Mouse (Mus musculus) myocyte (in vitro differentiated cells): ENCODE results near the gene Gpc6. TPM values are rescaled to one million over a fixed set of nuclear protein-coding genes. Genes with fewer than 3 reads are reported as not detected.

Experiments
- H3K27me3 ChIP-seq: one replicate; pipeline ENCODE4 v1.6.1; 2011; ENCODE audit not compliant: control insufficient read depth, insufficient read depth, insufficient read length
- H3K36me3 ChIP-seq: one replicate; pipeline ENCODE4 v1.6.1; 2011; ENCODE audit not compliant: control insufficient read depth, insufficient read depth
- H3K4me2 ChIP-seq: one replicate; pipeline ENCODE4 v1.6.1; 2011; ENCODE audit warnings: low read depth, control low read depth
- H3K4me3 ChIP-seq: one replicate; pipeline ENCODE4 v1.5.1; 2011; ENCODE audit warnings: mild to moderate bottlenecking, control low read depth, moderate library complexity
- H3K79me2 ChIP-seq: one replicate; pipeline ENCODE4 v1.6.1; 2011; ENCODE audit not compliant: control insufficient read depth, insufficient read depth
- H3ac ChIP-seq: one replicate; pipeline ENCODE4 v1.6.1; 2011; ENCODE audit not compliant: control insufficient read depth, insufficient read length
- CEBPB ChIP-seq: IDR thresholded peaks from 2 replicates; pipeline ENCODE4 v1.6.1; 2011; ENCODE audit warnings: mild to moderate bottlenecking, moderate library complexity; ENCODE audit not compliant: poor library complexity, insufficient read depth, severe bottlenecking
- E2F4 ChIP-seq: IDR thresholded peaks from one replicate; pipeline ENCODE4 v1.6.1; 2011; ENCODE audit warnings: mild to moderate bottlenecking, control low read depth, moderate library complexity; ENCODE audit not compliant: insufficient read depth
- MAX ChIP-seq: IDR thresholded peaks from one replicate; pipeline ENCODE4 v1.6.1; 2011; ENCODE audit warnings: low read depth, mild to moderate bottlenecking, control low read depth
- MYOD1 ChIP-seq, 3 experiments: IDR thresholded peaks; one replicate each; pipeline ENCODE4 v1.6.1; 2011; ENCODE audit warnings: control low read depth in 2 of 3, low read depth in 2 of 3, mild to moderate bottlenecking in 2 of 3, moderate library complexity in 1 of 3; ENCODE audit not compliant: insufficient read length in 2 of 3, control insufficient read depth in 1 of 3
- MYOG ChIP-seq, 3 experiments: IDR thresholded peaks; one replicate each; pipeline ENCODE4 v1.6.1; 2011; ENCODE audit warnings: control low read depth in 2 of 3, low read depth in 2 of 3, mild to moderate bottlenecking in 2 of 3; ENCODE audit not compliant: insufficient read length in 2 of 3, control insufficient read depth in 1 of 3, insufficient read depth in 1 of 3
- POLR2A ChIP-seq: IDR thresholded peaks from one replicate; pipeline ENCODE4 v1.6.1; 2011; ENCODE audit warnings: low read depth, mild to moderate bottlenecking, control low read depth, moderate library complexity; ENCODE audit not compliant: insufficient read length
- POLR2AphosphoS2 ChIP-seq: IDR thresholded peaks from one replicate; pipeline ENCODE4 v1.6.1; 2011; ENCODE audit warnings: low read depth, control low read depth; ENCODE audit not compliant: insufficient read length
- REST ChIP-seq: IDR thresholded peaks from one replicate; pipeline ENCODE4 v1.6.1; 2011; ENCODE audit warnings: mild to moderate bottlenecking, control low read depth, moderate library complexity; ENCODE audit not compliant: insufficient read depth, insufficient read length
- SRF ChIP-seq: IDR thresholded peaks from one replicate; pipeline ENCODE4 v1.6.1; 2011; ENCODE audit warnings: low read depth; ENCODE audit not compliant: control insufficient read depth, insufficient read length
- TCF12 ChIP-seq: IDR thresholded peaks from one replicate; pipeline ENCODE4 v1.6.1; 2011; ENCODE audit warnings: mild to moderate bottlenecking, control low read depth; ENCODE audit not compliant: poor library complexity, insufficient read depth, severe bottlenecking
- TCF3 ChIP-seq: IDR thresholded peaks from one replicate; pipeline ENCODE4 v1.6.1; 2011; ENCODE audit warnings: low read depth, control low read depth; ENCODE audit not compliant: insufficient read length
- USF1 ChIP-seq: IDR thresholded peaks from one replicate; pipeline ENCODE4 v1.6.1; 2011; ENCODE audit warnings: low read depth, mild to moderate bottlenecking, control low read depth, moderate library complexity
- polyA plus RNA-seq: library from polyadenylated mRNA; unstranded; fragments of >200 nt; fragmentation: generic; extraction: Trizol; gene quantifications from one replicate; pipeline ENCODE4 v1.2.1, GENCODE M21; 2012; ENCODE audit warnings: missing spikeins

Gene Gpc6
- polyA plus RNA-seq, 1 experiment = 5.0 TPM

DNA sequence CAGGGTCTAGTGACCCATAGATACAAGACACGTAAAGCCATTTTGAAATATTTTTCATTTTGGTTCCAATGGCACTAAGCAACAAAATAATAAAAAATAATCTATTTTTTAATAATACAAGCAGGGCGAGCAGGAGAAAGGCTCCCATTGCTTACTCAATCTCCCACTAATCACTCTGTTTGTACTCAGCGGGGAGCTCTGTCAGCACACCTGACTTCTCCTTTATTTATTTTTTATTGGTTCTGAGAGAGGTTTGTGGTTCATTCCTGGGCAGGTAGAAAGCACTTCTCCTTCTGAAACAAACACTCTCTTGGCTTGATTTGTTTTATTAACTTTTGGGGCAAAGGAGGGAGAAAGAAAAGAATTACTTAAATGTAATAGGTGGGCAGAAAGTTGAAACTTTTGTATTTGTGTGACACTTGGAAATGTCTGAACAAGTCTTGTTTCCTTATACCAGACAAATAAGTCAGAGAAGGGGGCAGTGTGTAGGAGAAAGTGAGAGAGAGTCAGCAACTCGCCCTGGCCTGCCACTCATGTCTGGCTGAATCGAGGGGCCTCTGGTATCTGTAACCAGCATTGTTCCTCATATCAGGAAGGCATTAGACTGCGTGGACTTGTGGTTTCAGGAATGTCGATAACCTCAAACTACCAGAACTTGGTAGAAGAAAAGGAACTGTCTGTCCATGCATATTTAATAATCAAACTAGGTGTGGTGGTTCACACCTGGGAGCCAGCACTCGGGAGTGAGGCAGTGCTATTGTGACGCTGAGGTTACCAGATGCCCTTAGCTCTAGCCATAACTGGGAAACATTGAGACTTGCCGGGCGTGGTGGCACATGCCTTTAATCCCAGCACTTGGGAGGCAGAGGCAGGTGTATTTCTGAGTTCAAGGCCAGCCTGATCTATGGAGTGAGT lies 924.7 kb downstream of the Gpc6 start:
- Histone ChIP-seq H3K79me2 (no peaks in the 10 kb centered on the region), H3ac (no peak overlapping the region), H3K27me3 (no peaks in the 10 kb centered on the region), H3K4me2 (no peak overlapping the region), H3K36me3 (no peaks in the 10 kb centered on the region), H3K4me3 (no peak overlapping the region)
- TF ChIP-seq TCF12 (no peak), E2F4 (no peak), USF1 (no peak), POLR2AphosphoS2 (no peak)

DNA sequence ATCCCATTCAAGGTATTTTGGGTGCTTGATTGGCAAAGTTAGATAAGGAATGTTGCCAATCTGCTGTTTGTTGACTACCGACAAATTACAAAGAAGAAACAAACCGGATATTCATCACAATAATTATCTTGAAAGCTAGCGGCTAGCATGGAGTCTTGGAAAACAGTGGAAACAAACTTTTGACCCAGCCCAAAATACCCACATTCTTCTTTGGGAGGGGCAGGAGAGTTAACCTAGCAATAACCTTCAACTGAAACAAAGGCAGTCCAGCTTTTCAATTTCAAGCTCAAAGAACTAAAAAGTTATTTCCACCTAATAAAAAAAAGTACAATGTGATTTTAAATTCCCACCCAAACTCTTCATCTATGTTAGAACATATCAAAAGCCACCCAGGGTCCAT lies 927.2 kb downstream of the Gpc6 start:
- TF ChIP-seq POLR2AphosphoS2 (no peak), SRF (no peak), MYOD1 (IDR thresholded peaks at IDR 0.05; ENCODE audit: control insufficient read depth in 1 of 3, insufficient read length in 2 of 3, low read depth in 2 of 3) (no peak), TCF3 (no peak), REST (no peak), E2F4 (no peak), CEBPB (no peak), USF1 (no peak), TCF12 (no peak), POLR2A (no peak), MYOG (IDR thresholded peaks at IDR 0.05; ENCODE audit: control insufficient read depth in 1 of 3, insufficient read depth in 1 of 3, insufficient read length in 2 of 3, low read depth in 2 of 3) (no peak), MAX (no peak)

DNA sequence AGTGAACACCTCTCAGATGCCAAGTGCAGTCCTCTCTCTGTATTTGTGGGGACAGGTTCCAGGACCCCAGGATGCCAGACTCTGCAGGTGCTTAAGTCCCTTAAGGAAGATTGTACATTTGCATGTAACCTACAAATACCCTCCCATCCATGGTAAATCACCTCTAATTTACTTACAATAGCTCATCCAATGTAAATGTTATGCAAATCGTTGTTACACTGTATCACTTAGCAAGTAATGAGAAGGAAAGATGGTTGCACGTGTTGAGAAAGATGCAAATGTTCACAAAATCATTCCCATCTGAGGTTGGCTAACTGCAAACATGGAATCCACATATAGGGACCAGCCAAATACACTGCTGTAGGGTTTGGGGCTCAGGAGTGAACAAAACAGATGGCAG lies 927.7 kb downstream of the Gpc6 start:
- no peaks in the 10 kb centered on the region for H3K79me2 ChIP-seq
- H3K4me2 ChIP-seq = no peak overlapping the region
- H3K36me3 ChIP-seq = no peaks in the 10 kb centered on the region
- H3K27me3 ChIP-seq = no peaks in the 10 kb centered on the region
- TF ChIP-seq USF1 = no peak
- no peak for TF ChIP-seq SRF
- TF ChIP-seq MYOG (IDR thresholded peaks at IDR 0.05; ENCODE audit: control insufficient read depth in 1 of 3, insufficient read depth in 1 of 3, insufficient read length in 2 of 3, low read depth in 2 of 3) = no peak
- TF ChIP-seq TCF3 = no peak
- no peak for TF ChIP-seq TCF12
- TF ChIP-seq REST = no peak
- no peak for TF ChIP-seq CEBPB
- no peak for TF ChIP-seq POLR2A
- no peak for TF ChIP-seq MYOD1 (IDR thresholded peaks at IDR 0.05; ENCODE audit: control insufficient read depth in 1 of 3, insufficient read length in 2 of 3, low read depth in 2 of 3)
- no peak for TF ChIP-seq POLR2AphosphoS2
- TF ChIP-seq E2F4 = no peak
- TF ChIP-seq MAX = no peak
- no peak overlapping the region for H3ac ChIP-seq
- H3K4me3 ChIP-seq = no peak overlapping the region

More for the DNA sequence above, 927.2 kb downstream of the Gpc6 start:
- H3K4me3 ChIP-seq = no peak overlapping the region
- no peaks in the 10 kb centered on the region for H3K36me3 ChIP-seq
- H3K79me2 ChIP-seq = no peaks in the 10 kb centered on the region
- no peaks in the 10 kb centered on the region for H3K27me3 ChIP-seq
- no peak overlapping the region for H3ac ChIP-seq
- no peak overlapping the region for H3K4me2 ChIP-seq

DNA sequence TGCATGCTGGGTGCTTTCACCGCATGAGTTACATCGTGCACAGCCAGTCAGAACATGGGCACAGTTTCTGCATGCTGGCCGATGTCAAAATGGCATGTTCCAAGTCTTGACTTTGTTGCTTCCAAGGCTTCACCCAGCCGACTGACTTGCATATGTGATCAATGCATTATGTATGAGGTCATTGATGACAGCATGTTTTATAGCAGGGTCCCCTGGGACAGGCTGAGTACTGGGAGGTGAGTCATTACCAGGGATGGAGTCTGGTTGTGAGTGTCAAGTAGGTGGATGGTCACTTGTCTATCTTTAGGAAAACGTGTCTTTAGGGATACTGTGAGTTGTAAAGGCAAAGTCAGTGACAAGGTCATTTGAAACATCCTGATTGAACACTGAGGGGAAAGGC lies 929.4 kb downstream of the Gpc6 start:
- H3K4me3 ChIP-seq = no peak overlapping the region
- no peak for TF ChIP-seq MYOD1 (IDR thresholded peaks at IDR 0.05; ENCODE audit: control insufficient read depth in 1 of 3, insufficient read length in 2 of 3, low read depth in 2 of 3)
- TF ChIP-seq POLR2A = no peak
- no peak for TF ChIP-seq TCF12
- no peak for TF ChIP-seq POLR2AphosphoS2
- TF ChIP-seq REST = no peak
- TF ChIP-seq CEBPB = no peak
- TF ChIP-seq USF1 = no peak
- TF ChIP-seq E2F4 = no peak
- TF ChIP-seq TCF3 = no peak
- no peak for TF ChIP-seq MAX
- no peak for TF ChIP-seq SRF
- no peak for TF ChIP-seq MYOG (IDR thresholded peaks at IDR 0.05; ENCODE audit: control insufficient read depth in 1 of 3, insufficient read depth in 1 of 3, insufficient read length in 2 of 3, low read depth in 2 of 3)
- no peaks in the 10 kb centered on the region for H3K27me3 ChIP-seq
- no peak overlapping the region for H3K4me2 ChIP-seq
- no peaks in the 10 kb centered on the region for H3K79me2 ChIP-seq
- H3K36me3 ChIP-seq = no peaks in the 10 kb centered on the region
- no peak overlapping the region for H3ac ChIP-seq
